Mouse (Mus musculus): ENCODE measurements at regions not wholly inside any gene's neighbourhood (a gene's known extent, or its start where the extent isn't known, plus 50 kb on each side); places are given as distances from the start of the nearest gene placed in this dataset.

GRCm38 (mm10) chr8:11098228-11098778 lies 90.0 kb upstream of the Irs2 start:
- peak in 1 of 2 experiments; percentile 27 for DNase-seq (ENCODE audit: extremely low spot score in 1 of 2, low spot score in 2 of 2)
- intact Hi-C loops (cut with DNase I): no loop called here

- no peak for DNase-seq (ENCODE audit: extremely low spot score in 1 of 2, low spot score in 2 of 2)
- intact Hi-C loops (cut with DNase I): no loop called here
These were observed 89.6 kb upstream of the Irs2 start for GRCm38 (mm10) chr8:11097813-11098212.

- intact Hi-C loops (cut with DNase I): no loop called here
- no peak for DNase-seq (ENCODE audit: extremely low spot score in 1 of 2, low spot score in 2 of 2)
These were observed 86.3 kb upstream of the Irs2 start for GRCm38 (mm10) chr8:11094516-11094915.

- no peak for DNase-seq (ENCODE audit: extremely low spot score in 1 of 2, low spot score in 2 of 2)
- intact Hi-C loops (cut with DNase I): no loop called here
These were observed 84.1 kb upstream of the Irs2 start for GRCm38 (mm10) chr8:11092348-11092747.

- intact Hi-C loops (cut with DNase I): no loop called here
- no peak for DNase-seq (ENCODE audit: extremely low spot score in 1 of 2, low spot score in 2 of 2)
These were observed 83.6 kb upstream of the Irs2 start for GRCm38 (mm10) chr8:11091675-11092345.

- intact Hi-C loops (cut with DNase I): no loop called here
- DNase-seq (ENCODE audit: extremely low spot score in 1 of 2, low spot score in 2 of 2): peak; percentile 16 to 36
These were observed 80.8 kb upstream of the Irs2 start for GRCm38 (mm10) chr8:11088946-11089665.

GRCm38 (mm10) chr8:11085244-11085643 lies 77.0 kb upstream of the Irs2 start:
- intact Hi-C loops (cut with DNase I): no loop called here
- no peak for DNase-seq (ENCODE audit: extremely low spot score in 1 of 2, low spot score in 2 of 2)

GRCm38 (mm10) chr8:11084051-11084533 lies 75.8 kb upstream of the Irs2 start:
- intact Hi-C loops (cut with DNase I): no loop called here
- DNase-seq (ENCODE audit: extremely low spot score in 1 of 2, low spot score in 2 of 2): peak in 1 of 2 experiments; percentile 48

- DNase-seq (ENCODE audit: extremely low spot score in 1 of 2, low spot score in 2 of 2): no peak
- intact Hi-C loops (cut with DNase I): no loop called here
These were observed 72.6 kb upstream of the Irs2 start for GRCm38 (mm10) chr8:11080813-11081212.

GRCm38 (mm10) chr8:11079805-11080204 lies 71.5 kb upstream of the Irs2 start:
- no peak for DNase-seq (ENCODE audit: extremely low spot score in 1 of 2, low spot score in 2 of 2)
- intact Hi-C loops (cut with DNase I): no loop called here

GRCm38 (mm10) chr8:11077138-11077537 lies 68.9 kb upstream of the Irs2 start:
- intact Hi-C loops (cut with DNase I): no loop called here
- DNase-seq (ENCODE audit: extremely low spot score in 1 of 2, low spot score in 2 of 2): peak in 1 of 2 experiments; percentile 56

- no peak for DNase-seq (ENCODE audit: extremely low spot score in 1 of 2, low spot score in 2 of 2)
- intact Hi-C loops (cut with DNase I): no loop called here
These were observed 62.9 kb upstream of the Irs2 start for GRCm38 (mm10) chr8:11071162-11071561.

GRCm38 (mm10) chr8:11067450-11067849 lies 59.2 kb upstream of the Irs2 start:
- intact Hi-C loops (cut with DNase I): no loop called here
- no peak for DNase-seq (ENCODE audit: extremely low spot score in 1 of 2, low spot score in 2 of 2)

- intact Hi-C loops (cut with DNase I): no loop called here
- no peak for DNase-seq (ENCODE audit: extremely low spot score in 1 of 2, low spot score in 2 of 2)
These were observed 57.7 kb upstream of the Irs2 start for GRCm38 (mm10) chr8:11065990-11066389.

GRCm38 (mm10) chr8:11065303-11065702 lies 57.0 kb upstream of the Irs2 start:
- DNase-seq (ENCODE audit: extremely low spot score in 1 of 2, low spot score in 2 of 2): no peak
- intact Hi-C loops (cut with DNase I): no loop called here

GRCm38 (mm10) chr8:11063058-11063457 lies 54.8 kb upstream of the Irs2 start:
- no peak for DNase-seq (ENCODE audit: extremely low spot score in 1 of 2, low spot score in 2 of 2)
- intact Hi-C loops (cut with DNase I): no loop called here

- DNase-seq (ENCODE audit: extremely low spot score in 1 of 2, low spot score in 2 of 2): no peak
- intact Hi-C loops (cut with DNase I): no loop called here
These were observed 54.2 kb upstream of the Irs2 start for GRCm38 (mm10) chr8:11062348-11062946.

GRCm38 (mm10) chr8:11061711-11062110 lies 53.5 kb upstream of the Irs2 start:
- DNase-seq (ENCODE audit: extremely low spot score in 1 of 2, low spot score in 2 of 2): no peak
- intact Hi-C loops (cut with DNase I): no loop called here

- no peak for DNase-seq (ENCODE audit: extremely low spot score in 1 of 2, low spot score in 2 of 2)
- intact Hi-C loops (cut with DNase I): no loop called here
These were observed 52.3 kb upstream of the Irs2 start for GRCm38 (mm10) chr8:11060604-11061003.

GRCm38 (mm10) chr8:11058392-11058791 lies 50.1 kb upstream of the Irs2 start:
- intact Hi-C loops (cut with DNase I): no loop called here
- no peak for DNase-seq (ENCODE audit: extremely low spot score in 1 of 2, low spot score in 2 of 2)

Data from left cerebral cortex, postnatal 10 days (tissue).